Mouse (Mus musculus) cerebellum, adult 2 months (tissue): ENCODE measurements at regions not wholly inside any gene's neighbourhood (a gene's known extent, or its start where the extent isn't known, plus 50 kb on each side); places are given as distances from the start of the nearest gene placed in this dataset.
"Not testable (repeated sequence)": the region's sequence is repeated elsewhere in the genome, so short reads cannot be mapped to it uniquely, and the experiment has no call there.

ENCODE experiments used
- CTCF ChIP-seq: fragments of 200-500 bp; IDR thresholded peaks from 2 replicates; pipeline ENCODE4 v1.5.1; 2011; ENCODE audit warnings: low read depth, mild to moderate bottlenecking, control low read depth, low read length, moderate library complexity, borderline replicate concordance; ENCODE audit not compliant: insufficient read depth
- POLR2A ChIP-seq: fragments of 200-500 bp; IDR thresholded peaks from 2 replicates; pipeline ENCODE4 v1.6.1; 2011; ENCODE audit warnings: low read length, control low read depth, borderline replicate concordance; ENCODE audit not compliant: insufficient read depth

DNA sequence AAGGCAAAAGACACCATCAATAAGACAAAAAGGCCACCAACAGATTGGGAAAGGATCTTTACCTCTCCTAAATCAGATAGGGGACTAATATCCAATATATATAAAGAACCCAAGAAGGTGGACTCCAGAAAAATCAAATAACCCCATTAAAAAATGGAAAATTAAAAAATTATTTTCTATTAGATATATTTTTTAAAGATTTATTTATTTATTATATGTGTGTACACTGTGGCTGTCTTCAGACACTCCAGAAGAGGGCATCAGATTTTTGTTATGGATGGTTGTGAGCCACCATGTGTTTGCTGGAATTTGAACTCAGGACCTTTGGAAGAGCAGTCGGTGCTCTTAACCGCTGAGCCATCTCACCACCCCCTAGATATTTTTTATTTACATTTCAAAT lies 199.2 kb downstream of the Gm31371 start:
- TF ChIP-seq CTCF, POLR2A: not testable (repeated sequence)
